Mouse (Mus musculus) left cerebral cortex, adult 2 months (tissue): Measurements from ENCODE around the gene Uts2b. TPM values are rescaled to one million over a fixed set of nuclear protein-coding genes. Genes with fewer than 3 reads are reported as not detected.
"Not testable (repeated sequence)": the region's sequence is repeated elsewhere in the genome, so short reads cannot be mapped to it uniquely, and the experiment has no call there.

Source experiments
- DNase-seq, 2 experiments: peaks; one replicate each; pipeline ENCODE4 v3.0.0; 2021 to 2022; ENCODE audit warnings: low spot score in 2 of 2, mixed read lengths in 1 of 2; ENCODE audit errors: extremely low spot score in 1 of 2
- H3K27ac ChIP-seq: fragments of 200-600 bp; 2 replicates; pipeline ENCODE4 v1.8.1; 2022
- H3K4me3 ChIP-seq: fragments of 200-600 bp; 2 replicates; pipeline ENCODE4 v1.8.1; 2022
- CTCF ChIP-seq: fragments of 200-600 bp; IDR thresholded peaks from 2 replicates; pipeline ENCODE4 v1.8.1; 2022; ENCODE audit warnings: antibody characterized with exemption, mild to moderate bottlenecking, moderate library complexity
- intact Hi-C: fragments of 180-260 bp; cut with DNase I; formaldehyde crosslinking; loops from one replicate; pipeline ENCODE4 v1.15.1; 2025
- total RNA-seq, 2 experiments: library from RNA; stranded (reverse); gene quantifications; 2 replicates each; pipeline ENCODE4 v1.2.3; 2021

Gene Uts2b
- total RNA-seq, 2 experiments from 2014 or later: not detected

DNA sequence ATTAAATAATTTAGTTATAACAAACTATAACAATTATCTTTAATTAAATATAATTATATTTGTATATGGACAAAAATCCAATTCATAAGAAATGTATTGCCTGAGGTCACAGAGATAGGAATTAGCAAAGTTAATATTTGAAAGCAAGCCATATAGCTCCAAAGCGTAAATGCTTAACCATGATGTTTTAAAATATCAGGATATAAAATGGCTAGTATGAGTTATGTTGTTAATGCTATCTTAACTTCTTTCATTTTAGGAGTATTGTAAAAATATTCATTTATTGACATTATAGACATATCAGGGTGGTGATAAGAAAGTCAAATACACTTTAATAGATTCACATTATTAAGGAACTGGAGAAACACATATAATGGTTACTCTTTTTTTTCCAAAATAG, 10.0 kb downstream of the Uts2b start:
- intact Hi-C loops: no loop called here
- Histone ChIP-seq H3K4me3 (no peak overlapping the region), H3K27ac (no peak overlapping the region)
- no peak for TF ChIP-seq CTCF
- no peak for DNase-seq

DNA sequence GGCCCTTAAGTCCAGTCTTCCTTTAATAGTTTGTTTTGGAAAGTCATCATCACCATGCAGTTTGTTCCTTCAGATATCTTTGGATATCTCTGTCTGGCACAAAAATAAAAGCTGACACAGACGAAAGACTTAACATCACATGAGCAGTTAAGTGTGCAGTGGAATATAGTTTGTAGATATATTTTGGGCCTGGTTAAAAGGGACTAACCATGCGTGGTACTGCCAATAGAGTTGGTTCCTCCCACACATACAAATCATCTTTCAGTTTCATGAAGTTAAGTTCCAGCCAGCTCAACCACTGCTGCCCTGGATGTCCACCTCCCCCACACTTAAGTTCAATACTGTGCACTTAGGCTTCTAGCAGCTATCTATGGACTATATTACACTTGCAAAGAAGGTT, 15.6 kb downstream of the Uts2b start:
- DNase-seq: no peak
- Histone ChIP-seq H3K27ac (no peak overlapping the region), H3K4me3 (no peak overlapping the region)
- no peak for TF ChIP-seq CTCF
- intact Hi-C loops: no loop called here

DNA sequence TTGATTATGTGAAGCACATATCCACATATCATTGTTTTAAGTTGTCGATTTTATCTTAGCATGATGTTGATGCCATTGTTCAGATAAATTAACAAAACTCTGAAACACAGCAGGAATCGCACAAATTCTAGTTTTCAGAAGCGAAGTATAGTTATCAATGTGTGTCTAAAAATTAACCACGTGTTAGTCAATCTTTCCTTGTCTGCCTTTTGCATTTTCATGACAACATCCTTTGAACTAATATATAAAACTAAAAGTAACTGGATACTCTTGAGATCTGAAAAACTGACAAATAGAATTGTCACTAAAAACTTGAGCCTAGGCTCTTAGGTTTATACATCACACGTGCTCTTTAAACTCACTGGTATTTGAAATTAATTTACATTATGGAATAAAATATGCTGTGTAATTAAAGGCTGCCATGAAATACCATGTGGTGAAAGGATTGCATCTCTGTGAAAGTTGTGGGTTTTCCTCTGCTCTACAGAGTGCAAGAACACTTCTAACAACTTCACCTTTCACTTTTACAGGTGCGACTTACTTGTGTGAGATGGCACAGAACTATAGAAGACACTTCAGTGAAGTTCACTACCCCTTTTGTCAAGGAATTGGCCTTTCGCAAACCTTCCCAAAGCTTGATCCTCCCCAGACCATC, 20.0 kb downstream of the Uts2b start:
- no peak overlapping the region for H3K27ac ChIP-seq
- intact Hi-C loops: no loop called here
- no peak for DNase-seq
- no peak overlapping the region for H3K4me3 ChIP-seq
- TF ChIP-seq CTCF: no peak

DNA sequence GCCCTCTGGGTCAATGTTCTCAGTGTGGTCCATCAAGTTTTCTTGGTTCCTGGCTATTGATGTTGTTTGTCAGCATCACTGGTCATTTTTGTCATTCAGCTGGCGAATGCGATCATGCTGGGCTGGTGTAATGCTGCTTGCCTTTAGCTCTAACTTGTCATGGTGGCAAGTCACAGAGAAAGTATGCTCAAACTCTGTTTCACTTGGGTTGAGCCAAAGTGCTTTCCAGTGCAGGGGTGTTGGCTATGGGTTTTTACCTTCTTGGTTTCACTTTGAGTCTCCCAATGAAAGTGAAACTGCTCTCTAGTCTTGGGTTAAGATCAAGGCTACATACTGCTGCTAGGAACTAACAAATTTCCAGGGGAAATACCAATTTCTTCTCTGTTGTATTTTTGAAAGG, 20.8 kb downstream of the Uts2b start:
- no peak for TF ChIP-seq CTCF
- intact Hi-C loops: no loop called here

DNA sequence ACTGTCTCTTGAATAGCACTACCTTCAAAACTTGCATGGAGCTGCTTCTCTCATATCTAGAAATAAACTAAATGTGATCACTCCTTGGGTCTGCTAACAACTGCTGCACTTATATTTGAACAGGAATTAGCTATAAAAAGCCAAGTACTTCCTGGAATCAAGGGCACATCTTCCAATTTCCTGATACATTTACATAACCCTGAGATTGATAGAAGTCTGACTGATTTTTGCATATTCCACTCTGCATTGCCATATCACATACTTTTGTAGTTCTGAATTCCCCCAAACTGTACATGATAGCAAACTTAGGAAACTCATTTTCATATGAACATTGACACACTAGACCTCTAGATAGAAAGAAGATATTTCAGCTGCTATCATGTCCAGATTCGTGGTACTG, 21.7 kb downstream of the Uts2b start:
- Histone ChIP-seq H3K4me3 (no peak overlapping the region), H3K27ac (no peak overlapping the region)
- intact Hi-C loops: no loop called here
- DNase-seq: no peak
- no peak for TF ChIP-seq CTCF

More for the DNA sequence above, 20.8 kb downstream of the Uts2b start:
- Histone ChIP-seq H3K27ac (no peak overlapping the region), H3K4me3 (no peak overlapping the region)
- DNase-seq: no peak

DNA sequence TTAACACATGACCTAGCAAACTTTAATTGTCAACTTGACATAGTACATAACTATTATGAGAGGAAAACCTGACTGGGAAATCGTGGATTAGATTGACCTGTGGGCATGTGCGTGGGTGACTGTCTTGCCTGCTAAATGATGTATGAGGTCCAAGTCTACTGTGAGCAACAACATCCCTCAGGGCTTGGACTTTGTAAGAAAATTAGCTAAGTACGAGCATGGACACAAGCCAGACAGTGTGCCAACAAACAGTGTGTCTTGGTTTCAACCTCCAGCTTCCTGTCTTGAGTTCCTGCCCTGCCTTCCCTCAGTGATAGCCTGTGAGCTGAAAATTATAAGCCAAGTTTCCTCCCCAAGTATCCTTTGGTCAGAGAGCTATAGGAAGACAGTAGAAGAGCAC, 22.5 kb downstream of the Uts2b start:
- no peak overlapping the region for H3K4me3 ChIP-seq
- intact Hi-C loops: no loop called here
- no peak for TF ChIP-seq CTCF
- no peak overlapping the region for H3K27ac ChIP-seq
- DNase-seq: no peak

DNA sequence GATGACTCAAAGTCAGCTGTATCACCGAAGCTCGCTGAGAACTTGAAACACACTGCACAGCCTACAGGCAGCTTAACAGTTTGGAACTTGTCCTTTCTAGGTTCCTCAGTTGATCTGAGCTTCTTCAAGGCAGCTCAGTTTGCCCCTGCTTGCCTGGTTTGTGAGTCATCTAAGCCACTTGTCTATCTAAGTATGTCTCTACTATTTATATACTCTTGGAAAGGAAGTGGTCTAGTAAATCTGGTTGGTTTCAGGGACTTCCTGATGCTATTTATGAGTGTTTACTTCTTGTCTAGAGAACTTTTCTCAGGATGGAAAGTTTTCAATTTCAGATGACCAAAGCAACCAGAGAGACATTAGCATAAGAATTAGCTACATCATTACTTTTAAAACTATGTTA, 43.6 kb downstream of the Uts2b start:
- no peak for TF ChIP-seq CTCF
- Histone ChIP-seq H3K27ac (no peak overlapping the region), H3K4me3 (no peak overlapping the region)
- no peak for DNase-seq
- intact Hi-C loops: no loop called here

DNA sequence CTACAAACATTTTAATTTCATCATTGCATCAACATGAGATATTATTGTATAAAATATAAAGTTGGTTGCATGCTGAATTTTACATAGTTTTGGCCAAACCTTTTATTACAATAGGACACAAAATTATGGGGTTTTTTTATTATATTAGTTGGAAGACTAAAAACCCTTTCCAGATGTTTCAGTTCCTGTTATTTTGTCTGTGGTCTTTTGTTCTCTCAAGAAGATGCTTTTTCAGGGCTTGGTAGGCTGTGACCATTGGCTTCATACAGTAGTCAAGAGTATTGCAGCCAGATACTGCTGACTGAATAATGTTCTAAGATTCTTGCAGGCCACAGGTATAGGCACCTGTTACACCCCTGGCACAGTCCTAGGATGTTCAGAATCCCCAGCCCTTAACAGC, 48.0 kb downstream of the Uts2b start:
- Histone ChIP-seq H3K4me3 (no peak overlapping the region), H3K27ac (no peak overlapping the region)
- no peak for DNase-seq
- no peak for TF ChIP-seq CTCF
- intact Hi-C loops: no loop called here

DNA sequence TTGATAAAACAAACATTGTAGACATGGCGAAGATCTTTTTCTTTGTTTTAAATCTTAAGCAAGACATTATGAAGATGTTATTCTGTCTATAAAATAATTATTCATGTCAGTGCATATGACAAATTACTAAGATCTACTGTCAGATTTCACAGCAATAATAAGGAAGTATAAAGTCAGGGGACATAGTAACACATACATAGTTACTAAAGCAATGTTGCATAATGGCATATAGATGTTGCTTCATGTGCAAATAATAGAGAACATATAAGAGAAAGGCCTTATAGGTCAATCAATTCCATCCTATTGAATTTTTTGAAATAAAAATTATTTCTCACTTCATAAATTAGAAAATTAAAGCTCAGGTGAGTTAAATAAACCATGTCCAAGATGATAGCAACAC, 50.9 kb downstream of the Uts2b start:
- Histone ChIP-seq H3K27ac (no peak overlapping the region), H3K4me3 (no peak overlapping the region)
- intact Hi-C loops: no loop called here
- no peak for TF ChIP-seq CTCF
- no peak for DNase-seq

DNA sequence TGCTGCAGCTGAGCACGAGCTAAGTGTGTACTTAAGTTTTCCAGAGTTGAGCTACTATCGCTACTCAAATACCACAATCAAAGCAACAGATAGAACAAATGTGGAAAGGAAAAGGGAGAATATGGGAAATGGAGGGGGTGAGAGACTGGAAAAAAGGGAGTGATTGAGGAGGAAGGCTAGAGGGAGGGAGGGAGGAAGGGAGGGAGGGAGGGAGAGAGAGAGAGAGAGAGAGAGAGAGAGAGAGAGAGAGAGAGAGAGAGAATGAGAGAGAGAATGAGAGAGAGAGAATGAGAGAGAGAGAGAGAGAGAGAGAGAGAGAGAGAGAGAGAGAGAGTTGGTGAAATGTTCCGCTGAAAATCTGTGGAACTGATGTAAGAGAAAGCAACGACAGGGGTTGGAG, 62.9 kb downstream of the Uts2b start, which contains the start of gene Ostn:
Ostn (plus strand) TSS at position 301 of the 400 bp plus-strand sequence.
- intact Hi-C loops, H3K27ac ChIP-seq, DNase-seq, H3K4me3 ChIP-seq: not testable (repeated sequence)

Other genes with a start within 250 kb of the Uts2b start
- gene Ostn, start 62.8 kb downstream of the Uts2b start, total RNA-seq: not detected
- 10 to 100 TPM; 56.5 to 57.4 TPM for gene Ccdc50, start 18.6 kb upstream of the Uts2b start, total RNA-seq